In genomic region chr5:131279286-131279685, GRCm38 (mm10) we compare ENCODE assay signal across 19 mouse cellular contexts. TPM values are rescaled to one million over a fixed set of nuclear protein-coding genes. Genes with fewer than 3 reads are reported as not detected.
A peak's percentile ranks its signal among the peaks of the same experiment; 100 is the strongest.
DNase-seq lines count a peak whose midpoint lies in the region; ATAC-seq lines count a peak whose summit lies in the region.
"Had no signal": no experiment of that assay in that cellular context is flagged by ENCODE, and none has a peak within 500 bp of the region (broad histone marks: within the 10 kb centered on the region; RNA-seq: fewer than 3 reads in every experiment).

No protein-coding gene starts in this region.

- H3K9me3 ChIP-seq in forebrain, embryonic 16.5 days (ENCODE audit: control insufficient read depth, low read length) = no peaks in the 10 kb centered on the region
- H3K9me3 ChIP-seq: embryonic facial prominence, embryonic 12.5 days; hindbrain, embryonic 12.5 days had no signal

- 69% methylated on average over 10 of the region's 10 CpGs for WGBS in forebrain, embryonic 16.5 days

- no peak for ATAC-seq in cerebellum, adult (ENCODE audit: insufficient number of reproducible peaks, low FRiP score, low TSS enrichment)
- no peak for ATAC-seq in forebrain, embryonic 16.5 days
- ATAC-seq: forebrain, postnatal 0 days; hindbrain, postnatal 0 days had no signal

- H3K27me3 ChIP-seq in forebrain, embryonic 16.5 days (replicated peaks; ENCODE audit: control insufficient read depth, insufficient read depth, low read length) = no peaks in the 10 kb centered on the region
- H3K27me3 ChIP-seq: embryonic facial prominence, embryonic 12.5 days; hindbrain, embryonic 12.5 days had no signal

- H3K9ac ChIP-seq in forebrain, embryonic 16.5 days (replicated peaks; ENCODE audit: low read depth, low read length) = no peak overlapping the region
- H3K9ac ChIP-seq: embryonic facial prominence, embryonic 12.5 days; forebrain, postnatal 0 days; hindbrain, embryonic 12.5 days had no signal

- H3K4me2 ChIP-seq in forebrain, embryonic 16.5 days (ENCODE audit: low read length) = no peak overlapping the region
- H3K4me2 ChIP-seq: embryonic facial prominence, embryonic 12.5 days; hindbrain, embryonic 12.5 days had no signal

- H3K36me3 ChIP-seq in forebrain, embryonic 16.5 days (ENCODE audit: control insufficient read depth, insufficient read depth) = no peaks in the 10 kb centered on the region
- H3K36me3 ChIP-seq: embryonic facial prominence, embryonic 12.5 days; hindbrain, embryonic 12.5 days had no signal

- H3K27ac ChIP-seq in forebrain, embryonic 16.5 days (ENCODE audit: low read length) = no peak overlapping the region
- H3K27ac ChIP-seq: embryonic facial prominence, embryonic 12.5 days; gastrocnemius, adult 2 months; hindbrain, embryonic 12.5 days; hindbrain, postnatal 0 days had no signal

- peaks cover 21% of the 10 kb centered on the region for H3K4me1 ChIP-seq in forebrain, embryonic 16.5 days (replicated peaks; ENCODE audit: control insufficient read depth, insufficient read depth, low read length)
- H3K4me1 ChIP-seq: embryonic facial prominence, embryonic 12.5 days; hindbrain, embryonic 12.5 days had no signal

- H3K4me3 ChIP-seq in forebrain, embryonic 16.5 days (replicated peaks; ENCODE audit: low read length) = no peak overlapping the region
- H3K4me3 ChIP-seq: embryonic facial prominence, embryonic 12.5 days; gastrocnemius, adult 2 months; hindbrain, embryonic 12.5 days had no signal

- DNase-seq in cerebellum, adult 11-12 months = peak; percentile 42
- DNase-seq in brain, adult 2 months (ENCODE audit: low read depth, low spot score) = peak; percentile 59
- peak; percentile 45 for DNase-seq in cerebellum, adult 9-10 months
- DNase-seq in cerebellum, postnatal 25 days = peak; percentile 50 to 60
- no peak for DNase-seq in gastrocnemius, adult 18-20 months (ENCODE audit: low spot score)
- DNase-seq: adrenal gland, postnatal 10 days; forebrain, postnatal 0 days; gastrocnemius, adult 2 months; gastrocnemius, postnatal 25 days; heart, postnatal 10 days; heart, postnatal 4 days; kidney, adult 11 months had no signal

RNA-seq across cellular contexts. Expression of gene Galnt17, which starts 29.0 kb away (rescaled TPM):
- polyA plus RNA-seq in forebrain, embryonic 16.5 days (2015; fragmentation: Nextera tagmentation; extraction: Ambion mirVana) = 6.6 and 10.9 TPM in 2 replicates
- 1 to 10 TPM; 3.3 to 9.2 TPM for total RNA-seq in gastrocnemius, adult 18-20 months (2021)
- total RNA-seq: granulocyte monocyte progenitor cell, adult 5-6 weeks; MEL had no signal
